Mouse (Mus musculus): ENCODE data around the gene Rtn4rl2.

Rtn4rl2 gene

GRCm38 (mm10) chr2:84885084-84886055 is 1.1 kb downstream of the Rtn4rl2 start:
- DNase-seq (ENCODE audit: low read depth, low spot score): no peak

- no peak for DNase-seq (ENCODE audit: low read depth, low spot score)
Observed at GRCm38 (mm10) chr2:84884611-84885010, 1.9 kb downstream of the Rtn4rl2 start.

GRCm38 (mm10) chr2:84883942-84884341 is 2.6 kb downstream of the Rtn4rl2 start:
- DNase-seq (ENCODE audit: low read depth, low spot score): no peak

GRCm38 (mm10) chr2:84883530-84883929 is 3.0 kb downstream of the Rtn4rl2 start:
- no peak for DNase-seq (ENCODE audit: low read depth, low spot score)

DNA sequence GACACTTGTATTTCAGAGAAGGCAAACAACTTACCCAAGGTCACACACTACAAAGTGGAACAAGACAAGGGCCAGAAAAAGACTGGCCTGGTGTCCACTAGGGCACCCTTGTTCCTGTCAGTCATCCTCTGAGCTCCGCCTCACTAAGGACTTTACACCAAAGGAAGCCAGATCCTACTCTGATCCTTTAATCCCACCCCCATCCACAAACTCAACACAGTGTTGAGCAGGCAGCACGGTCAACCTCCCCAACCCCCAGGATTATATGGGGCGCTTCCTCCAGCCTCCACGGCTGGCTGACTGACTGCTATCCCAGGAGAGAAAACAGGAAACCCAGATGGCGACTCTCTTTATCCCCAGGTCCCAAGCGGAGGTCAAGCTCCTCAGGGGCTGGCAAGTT is 3.4 kb downstream of the Rtn4rl2 start:
- no peak for DNase-seq (ENCODE audit: low read depth, low spot score)

GRCm38 (mm10) chr2:84882606-84883005 is 3.9 kb downstream of the Rtn4rl2 start:
- DNase-seq (ENCODE audit: low read depth, low spot score): no peak

- DNase-seq (ENCODE audit: low read depth, low spot score): no peak
Observed at GRCm38 (mm10) chr2:84880590-84880989, 5.9 kb downstream of the Rtn4rl2 start.

GRCm38 (mm10) chr2:84875842-84876241 is 10.7 kb downstream of the Rtn4rl2 start:
- DNase-seq (ENCODE audit: low read depth, low spot score): no peak

DNA sequence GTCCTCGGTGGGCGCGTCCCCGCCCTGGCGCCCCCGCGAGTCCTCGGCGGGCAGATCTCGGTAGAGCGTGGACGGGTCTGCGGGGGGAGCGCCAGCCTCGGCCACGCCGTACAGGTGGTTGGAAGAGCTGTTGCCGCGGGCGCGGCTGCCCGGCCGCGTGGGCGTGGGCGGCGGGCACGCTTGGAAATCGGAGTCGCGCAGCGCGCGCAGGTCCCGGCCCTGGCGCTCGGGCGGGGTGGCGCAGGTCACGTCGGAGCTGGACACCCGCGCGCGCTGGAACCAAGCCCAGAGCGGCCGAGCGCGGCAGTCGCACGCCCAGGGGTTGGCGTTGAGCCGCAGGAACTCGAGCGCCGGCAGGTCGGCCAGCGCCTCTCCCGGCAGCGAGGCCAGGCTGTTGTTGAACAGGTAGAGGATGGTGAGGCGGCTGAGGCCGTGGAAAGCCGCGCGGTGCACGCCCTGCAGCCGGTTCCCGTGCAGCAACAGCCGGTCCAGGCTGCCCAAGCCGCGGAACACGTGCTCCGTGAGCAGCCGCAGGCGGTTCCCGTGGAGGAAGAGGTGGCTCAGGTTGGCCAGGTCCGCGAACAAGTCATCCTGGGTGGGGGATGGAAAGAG is 14.3 kb downstream of the Rtn4rl2 start:
- DNase-seq (ENCODE audit: low read depth, low spot score): no peak

- DNase-seq (ENCODE audit: low read depth, low spot score): no peak
Observed at GRCm38 (mm10) chr2:84870623-84871160, 15.8 kb downstream of the Rtn4rl2 start.

- DNase-seq (ENCODE audit: low read depth, low spot score): no peak
Observed at GRCm38 (mm10) chr2:84868977-84869376, 17.5 kb downstream of the Rtn4rl2 start.

GRCm38 (mm10) chr2:84868521-84868943 is 18.0 kb downstream of the Rtn4rl2 start:
- no peak for DNase-seq (ENCODE audit: low read depth, low spot score)

DNA sequence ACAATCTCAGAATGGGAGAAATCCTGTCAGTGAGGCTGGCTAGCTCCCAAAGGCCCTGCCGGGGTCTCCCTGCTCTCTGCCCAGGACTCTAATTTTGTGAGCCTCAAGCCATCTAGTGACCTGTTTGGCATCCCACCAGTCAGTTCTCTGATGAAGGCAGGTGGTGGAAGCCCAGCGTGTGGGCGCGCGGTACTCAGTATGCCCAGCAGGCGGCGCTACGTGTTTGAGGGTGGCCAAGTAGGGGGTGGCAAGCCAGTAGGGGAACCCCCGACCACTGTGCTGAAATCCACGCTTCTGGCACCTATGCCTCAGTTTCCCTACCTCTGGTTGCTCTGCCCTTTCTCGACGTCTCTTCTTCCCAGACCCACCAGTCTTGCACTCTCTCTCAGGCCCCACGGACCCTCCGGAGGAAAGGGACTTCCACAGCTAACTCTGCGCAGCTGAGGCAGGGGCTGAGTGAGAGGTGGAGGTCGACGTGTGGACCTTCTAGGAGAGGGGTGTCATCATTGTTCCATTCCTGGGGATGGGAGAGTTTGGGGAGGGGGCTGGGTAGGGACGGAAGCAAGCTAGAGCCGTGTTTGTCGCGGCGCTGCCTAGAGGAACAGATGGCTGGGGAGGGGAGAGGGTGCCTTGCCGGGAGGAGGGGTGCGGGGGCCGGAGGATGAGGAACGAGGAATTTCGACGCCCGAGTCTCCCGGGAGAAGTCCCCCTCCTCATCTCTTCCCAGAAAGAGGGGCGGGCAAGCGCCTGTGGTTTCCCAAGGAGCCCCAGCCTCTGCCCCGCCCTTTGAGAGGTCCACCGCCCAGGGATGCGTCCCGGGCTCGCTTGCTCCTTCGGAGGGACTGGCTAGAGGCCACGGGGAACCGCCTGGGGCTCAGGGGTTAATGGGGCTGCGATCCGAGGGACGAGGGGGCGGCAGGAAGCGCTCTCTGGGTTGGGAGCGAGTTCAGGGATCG is 20.6 kb downstream of the Rtn4rl2 start:
- no peak for DNase-seq (ENCODE audit: low read depth, low spot score)

- no peak for DNase-seq (ENCODE audit: low read depth, low spot score)
Observed at GRCm38 (mm10) chr2:84862231-84862630, 24.3 kb downstream of the Rtn4rl2 start.

- no peak for DNase-seq (ENCODE audit: low read depth, low spot score)
Observed at GRCm38 (mm10) chr2:84861430-84861829, 25.1 kb downstream of the Rtn4rl2 start.

DNA sequence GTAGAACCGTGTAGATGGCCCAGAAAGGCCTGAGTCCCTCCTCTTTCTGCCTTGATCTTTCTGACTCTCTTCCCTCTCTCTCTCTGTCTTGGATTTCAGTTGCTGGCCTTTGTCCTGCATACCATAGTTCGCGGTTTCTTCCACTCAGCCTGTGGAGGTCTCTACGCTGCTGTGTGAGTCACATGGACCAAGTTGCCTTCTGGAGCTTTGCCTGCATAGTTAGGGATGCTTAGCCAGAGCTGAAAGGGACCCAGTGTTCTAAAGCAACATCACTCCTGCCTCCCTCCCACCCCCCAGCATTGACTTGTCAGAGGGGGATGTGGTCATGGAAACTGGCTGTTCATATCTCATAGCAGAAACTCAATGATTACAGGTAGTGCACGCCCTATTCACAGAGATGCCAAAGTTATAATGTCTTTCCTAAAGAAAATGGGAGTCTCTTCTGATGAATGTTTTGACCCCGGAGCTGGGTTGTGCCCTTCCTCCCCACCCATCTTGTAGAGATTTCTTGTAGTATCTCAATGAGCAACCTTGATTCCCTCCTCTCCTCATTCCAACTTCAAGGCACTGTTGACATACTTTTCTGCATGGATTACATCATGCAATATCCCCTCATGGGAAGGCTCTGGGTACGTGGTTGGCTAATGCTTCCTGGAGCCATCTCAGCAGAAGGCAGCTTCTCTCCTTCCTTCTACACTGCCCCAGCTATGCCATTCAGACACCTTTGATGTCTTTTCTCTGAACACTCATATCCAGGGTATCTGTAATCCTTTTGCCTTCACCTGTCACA is 26.3 kb downstream of the Rtn4rl2 start:
- DNase-seq (ENCODE audit: low read depth, low spot score): no peak

DNA sequence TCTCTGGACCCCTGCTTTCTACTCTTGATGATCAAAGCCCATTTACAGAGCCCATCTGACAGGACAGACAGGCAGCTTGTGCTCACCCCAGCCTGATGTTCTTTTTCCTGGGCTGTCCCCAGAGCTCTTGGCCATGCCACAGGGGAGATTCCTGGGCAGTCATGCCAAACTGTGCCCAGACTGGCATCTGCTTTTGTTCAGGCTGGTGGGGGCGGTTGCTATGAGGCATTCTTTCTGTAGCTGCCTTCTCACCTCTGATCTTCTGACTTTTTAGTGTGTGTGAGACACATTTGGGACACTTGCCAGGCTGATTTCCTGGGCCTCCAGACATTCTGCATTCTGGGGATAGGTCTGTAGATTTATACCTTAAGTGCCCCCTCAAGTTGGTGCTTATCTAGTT is 28.0 kb downstream of the Rtn4rl2 start:
- no peak for DNase-seq (ENCODE audit: low read depth, low spot score)

DNA sequence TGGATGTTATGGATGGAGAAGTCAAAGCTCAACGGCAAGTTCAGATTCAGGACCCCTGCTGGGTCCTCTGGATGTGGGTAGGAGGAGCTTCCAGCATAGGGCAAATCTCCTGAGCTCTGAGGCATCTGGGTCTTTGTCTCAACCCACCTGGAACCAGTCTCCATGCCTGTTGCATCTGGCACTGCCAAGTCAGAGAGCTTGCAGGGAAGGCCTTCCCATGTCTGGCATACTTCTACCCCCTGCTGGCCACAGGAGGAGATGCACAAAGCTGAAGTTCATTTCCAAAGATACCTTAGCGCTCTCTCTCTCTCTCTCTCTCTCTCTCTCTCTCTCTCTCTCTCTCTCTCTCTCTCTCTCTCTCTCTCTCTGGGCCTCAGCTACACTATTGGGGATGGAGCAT is 30.8 kb downstream of the Rtn4rl2 start:
- DNase-seq (ENCODE audit: low read depth, low spot score): no peak

DNA sequence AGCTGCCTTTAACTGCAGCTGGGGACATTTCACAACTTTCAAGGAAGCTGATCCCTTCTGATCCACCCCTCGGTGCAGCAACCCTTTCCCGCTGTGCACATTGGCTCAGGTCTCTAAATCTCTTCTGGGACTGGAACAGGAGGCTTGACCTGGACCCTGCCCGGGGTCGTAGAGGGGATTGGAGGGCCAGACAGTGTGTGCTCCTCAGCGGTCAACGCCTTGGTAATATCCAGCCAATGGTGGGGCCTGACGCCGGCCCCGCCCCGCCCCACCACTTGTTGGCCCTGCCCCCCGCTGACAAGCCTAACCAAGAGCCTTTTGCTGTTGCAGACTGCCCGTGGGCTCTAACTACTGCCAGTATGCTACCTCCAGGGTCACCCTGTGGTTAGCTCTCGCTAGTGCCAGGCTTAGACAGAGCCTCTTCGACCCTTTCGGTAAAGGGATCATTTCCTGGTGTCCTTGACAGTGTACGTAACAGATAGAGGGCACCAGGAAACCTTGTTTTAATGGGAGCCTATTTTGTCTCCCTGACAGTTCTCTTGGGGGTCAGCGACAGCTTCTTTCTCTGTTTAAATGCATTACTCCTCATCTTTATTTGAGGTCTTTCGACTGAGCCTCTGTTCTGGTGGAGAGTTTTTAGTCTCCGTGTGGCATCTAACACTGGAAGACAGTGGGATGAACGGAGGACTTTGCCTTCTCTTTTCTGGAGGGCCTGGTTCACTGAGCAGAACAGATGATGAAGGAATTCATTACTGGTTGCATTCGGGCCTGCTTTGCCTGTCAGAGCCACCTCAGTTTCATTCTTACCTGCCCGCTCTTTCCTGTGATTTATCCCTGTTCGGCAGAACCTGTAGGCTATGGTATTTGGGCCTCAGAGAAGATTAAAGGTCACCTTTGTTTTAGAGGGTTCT is 35.1 kb downstream of the Rtn4rl2 start:
- no peak for DNase-seq (ENCODE audit: low read depth, low spot score)

Measured in embryo, embryonic 11.5 days (tissue).